Mouse (Mus musculus) adrenal gland, postnatal 25 days (tissue): ENCODE measurements around the gene Syne1. TPM values are rescaled to one million over a fixed set of nuclear protein-coding genes. Genes with fewer than 3 reads are reported as not detected.

Source experiments
- DNase-seq: peaks from one replicate; pipeline ENCODE4 v3.0.0; 2021; ENCODE audit warnings: mixed read lengths
- total RNA-seq: library from RNA; stranded (reverse); gene quantifications from 2 replicates; pipeline ENCODE4 v1.2.3, GENCODE M21; 2021

Syne1 gene
- total RNA-seq, 1 experiment from 2014 or later, result 21.7 TPM

DNA sequence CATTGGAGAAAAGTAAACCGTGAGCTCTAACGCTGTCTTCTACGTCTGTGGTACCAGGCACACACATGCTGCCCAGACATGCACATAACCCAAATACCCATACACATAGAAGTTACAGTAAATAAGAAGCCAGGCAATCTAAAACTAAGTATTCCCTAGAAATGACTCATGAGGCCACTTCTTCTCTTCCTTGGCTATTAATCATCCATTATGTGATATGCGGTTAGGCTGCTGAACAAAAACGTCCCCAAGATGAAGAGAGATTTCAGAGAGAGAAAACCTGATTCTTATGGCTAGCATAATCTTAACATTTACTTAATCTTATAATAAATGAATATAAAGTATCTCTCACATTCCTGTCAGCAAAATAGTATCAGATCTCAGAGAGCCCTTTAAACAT lies 409.8 kb downstream of the Syne1 start:
- no peak for DNase-seq

- DNase-seq, result no peak
These were observed 411.4 kb downstream of the Syne1 start for GRCm38 (mm10) chr10:5139932-5140264.

- no peak for DNase-seq
These were observed 411.9 kb downstream of the Syne1 start for GRCm38 (mm10) chr10:5139246-5139931.

DNA sequence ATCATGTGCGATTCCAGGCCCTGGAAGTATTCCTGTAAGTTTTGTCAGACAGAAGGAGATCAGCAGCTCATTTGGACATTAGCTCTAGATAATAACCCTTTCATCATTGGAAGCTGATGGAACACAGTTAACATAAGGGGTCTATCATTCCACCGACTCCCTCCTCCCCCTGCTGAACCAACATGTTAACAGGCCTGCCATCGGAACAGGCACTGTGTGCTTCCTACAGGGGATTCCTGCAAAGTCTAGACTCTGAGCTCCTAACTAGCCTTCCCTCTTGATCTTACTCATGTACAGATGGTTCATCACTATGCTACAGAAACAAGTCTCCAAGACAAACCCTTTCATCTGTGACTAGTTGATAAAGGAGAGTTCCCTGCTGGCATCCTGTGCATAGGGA lies 419.2 kb downstream of the Syne1 start:
- DNase-seq, result no peak

GRCm38 (mm10) chr10:5130495-5130894 lies 420.8 kb downstream of the Syne1 start:
- DNase-seq, result no peak

DNA sequence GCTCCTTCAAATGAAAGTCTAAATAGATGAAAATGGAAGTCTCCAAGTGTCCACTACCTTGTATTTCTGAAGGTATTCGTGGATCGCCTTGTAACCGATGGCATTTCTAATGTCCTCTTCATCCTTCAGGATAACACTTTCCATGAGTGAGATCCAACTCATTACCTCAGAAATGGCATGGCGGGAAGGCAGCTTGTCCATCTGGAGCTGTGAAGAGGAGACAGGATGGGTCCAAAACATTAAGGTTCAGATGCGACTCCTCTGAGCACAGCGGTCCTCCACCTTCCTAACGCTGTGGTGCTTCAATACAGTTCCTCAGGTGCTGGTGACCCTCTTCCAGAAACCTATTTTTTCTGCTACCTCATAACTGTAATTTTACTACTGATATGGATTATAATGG lies 426.5 kb downstream of the Syne1 start:
- DNase-seq, result no peak

DNA sequence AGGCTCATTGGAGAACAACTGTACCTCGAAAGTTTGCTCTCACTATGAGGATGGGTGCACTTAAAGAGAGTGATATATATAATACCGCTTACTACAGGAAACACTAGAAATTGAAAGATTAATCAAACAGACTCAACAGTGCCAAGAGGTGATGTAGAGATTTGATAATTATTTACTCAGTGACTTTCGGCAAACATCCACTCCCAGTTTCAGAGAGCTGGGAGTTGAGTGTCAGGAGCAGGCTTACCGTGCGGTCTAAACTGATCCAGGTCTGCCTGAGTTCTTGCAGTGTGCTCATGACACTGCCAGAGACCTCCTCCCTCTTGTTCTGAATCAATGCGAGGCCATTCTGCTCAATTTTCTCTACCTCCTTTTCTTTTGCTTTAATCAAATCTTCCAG lies 434.6 kb downstream of the Syne1 start:
- no peak for DNase-seq

- no peak for DNase-seq
These were observed 435.1 kb downstream of the Syne1 start for GRCm38 (mm10) chr10:5116155-5116554.

DNA sequence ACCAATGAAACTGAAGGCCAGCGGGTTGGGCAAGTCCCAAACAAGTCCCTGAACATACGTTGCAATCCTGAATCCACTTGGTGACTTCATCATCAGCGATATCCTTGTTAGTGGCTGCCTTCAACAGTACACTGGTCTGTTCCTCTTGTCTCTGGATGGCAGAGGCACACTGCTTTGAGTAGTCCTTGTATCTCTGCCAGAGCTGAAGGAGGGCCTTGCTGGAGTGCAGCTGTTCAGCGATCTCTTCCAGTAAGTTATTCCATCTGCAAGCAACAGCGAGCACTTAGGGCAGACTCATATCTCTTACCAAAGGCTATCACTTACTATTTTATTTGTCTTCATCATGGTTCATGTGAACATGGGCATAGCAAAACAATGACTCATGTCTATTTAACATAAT lies 440.5 kb downstream of the Syne1 start:
- no peak for DNase-seq

DNA sequence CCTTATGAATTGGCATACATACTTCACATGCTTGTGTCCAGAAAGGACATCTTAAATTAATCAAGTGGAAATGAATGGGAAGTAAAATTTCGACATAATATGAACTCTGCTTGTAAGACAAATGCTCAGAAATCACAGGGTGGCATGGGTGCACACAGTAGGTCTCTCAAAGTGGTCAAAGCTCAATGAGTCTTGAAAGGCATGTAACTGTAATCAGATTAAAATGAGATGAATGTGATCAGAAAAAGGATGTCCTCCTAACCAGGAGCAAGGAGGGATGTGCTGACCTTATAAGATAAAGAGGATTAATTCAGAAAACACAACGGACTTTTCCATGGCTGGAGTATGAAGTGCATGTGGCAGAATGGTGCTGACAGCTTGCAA lies 453.5 kb downstream of the Syne1 start:
- DNase-seq, result no peak

GRCm38 (mm10) chr10:5096996-5097753 lies 454.1 kb downstream of the Syne1 start:
- DNase-seq, result no peak

DNA sequence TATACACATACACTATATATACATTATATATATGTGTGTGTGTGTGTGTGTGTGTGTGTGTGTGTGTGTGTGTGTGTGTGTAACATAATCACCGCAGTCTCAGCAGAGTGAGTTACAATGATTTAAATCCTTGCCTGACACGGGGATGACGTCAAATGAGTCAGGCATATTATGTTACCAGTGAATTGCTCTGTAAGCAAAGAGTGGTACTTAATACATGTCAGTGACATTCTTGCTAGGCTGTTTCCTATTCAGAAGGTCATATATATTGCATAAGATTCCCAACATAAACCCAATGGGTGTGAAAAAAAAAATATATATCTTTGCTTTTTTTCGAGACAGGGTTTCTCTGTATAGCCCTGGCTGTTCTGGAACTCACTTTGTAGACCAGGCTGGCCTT lies 462.1 kb downstream of the Syne1 start:
- DNase-seq, result no peak

GRCm38 (mm10) chr10:5087336-5087735 lies 463.9 kb downstream of the Syne1 start:
- DNase-seq, result no peak

- no peak for DNase-seq
These were observed 465.0 kb downstream of the Syne1 start for GRCm38 (mm10) chr10:5086329-5086728.

- peak; percentile 6 for DNase-seq
These were observed 465.5 kb downstream of the Syne1 start for GRCm38 (mm10) chr10:5085792-5086191.

GRCm38 (mm10) chr10:5083716-5084115 lies 467.6 kb downstream of the Syne1 start:
- DNase-seq, result no peak

GRCm38 (mm10) chr10:5079945-5080468 lies 471.3 kb downstream of the Syne1 start:
- DNase-seq, result peak; percentile 37

DNA sequence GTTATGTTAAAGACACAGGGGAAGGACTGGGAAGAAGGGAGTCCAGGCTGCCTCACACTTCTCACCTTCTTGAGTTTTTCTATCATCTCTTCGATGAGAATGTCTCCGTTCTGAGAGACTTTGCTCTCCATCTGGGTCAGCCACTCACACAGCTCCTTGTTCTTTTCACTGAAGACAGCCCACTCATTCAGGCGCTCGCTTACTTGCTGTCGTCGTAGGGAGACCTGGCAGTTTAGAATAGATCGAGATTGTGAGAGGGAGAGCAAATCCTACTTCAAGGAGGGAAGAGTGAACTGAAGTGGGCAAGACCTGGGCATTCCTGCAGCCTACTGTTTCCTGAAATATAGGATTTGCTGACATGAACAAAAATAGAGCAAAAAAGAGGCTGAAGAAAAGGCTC lies 475.6 kb downstream of the Syne1 start:
- no peak for DNase-seq

- DNase-seq, result no peak
These were observed 479.2 kb downstream of the Syne1 start for GRCm38 (mm10) chr10:5072054-5072453.

DNA sequence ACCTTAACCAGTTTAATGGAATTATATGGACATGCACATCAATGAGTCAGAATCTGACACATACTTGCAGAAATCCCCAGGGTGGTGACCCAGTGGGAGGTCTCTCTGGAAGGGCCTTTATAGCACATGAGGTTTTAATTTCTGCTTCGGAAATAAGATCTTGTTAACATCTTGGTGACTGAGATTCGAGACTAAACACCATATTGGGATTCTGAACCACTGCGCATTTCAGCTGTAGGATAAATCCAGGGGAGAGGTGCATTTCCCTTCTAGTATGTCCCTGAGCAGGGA lies 480.4 kb downstream of the Syne1 start:
- no peak for DNase-seq

- no peak for DNase-seq
These were observed 480.9 kb downstream of the Syne1 start for GRCm38 (mm10) chr10:5070168-5070940.

DNA sequence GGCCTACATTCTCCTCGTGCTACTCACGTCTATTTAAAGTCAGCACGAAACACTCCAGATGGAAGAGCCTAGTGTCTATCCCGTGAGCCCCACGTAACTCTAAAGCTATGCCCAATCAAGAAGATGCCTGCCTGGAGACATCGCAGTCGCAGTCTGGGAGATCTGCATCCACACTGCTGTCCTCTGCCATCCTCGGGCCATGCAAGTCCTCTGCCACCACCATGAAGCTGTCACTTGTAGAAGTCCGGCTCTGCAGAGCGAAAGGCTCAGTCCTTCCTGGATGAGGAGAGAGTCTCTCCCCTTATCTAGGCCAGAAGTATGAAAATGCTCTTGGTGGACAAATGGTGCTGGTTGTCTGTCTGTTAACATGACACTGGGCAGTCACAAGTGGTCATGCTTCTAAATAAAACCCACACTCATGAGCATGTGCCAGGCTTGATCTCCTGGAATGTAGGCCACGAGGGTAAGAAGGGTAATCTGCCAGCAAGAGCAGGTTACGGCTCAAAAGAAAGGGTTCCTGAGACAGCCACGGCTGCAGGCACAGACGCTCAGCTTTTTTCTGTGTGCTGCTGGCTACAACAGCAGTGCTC lies 482.5 kb downstream of the Syne1 start, which contains the start of gene Gm10097:
TSS of gene Gm10097 (plus strand) at position 517 of the 590 bp plus-strand sequence.
- DNase-seq, result no peak

DNA sequence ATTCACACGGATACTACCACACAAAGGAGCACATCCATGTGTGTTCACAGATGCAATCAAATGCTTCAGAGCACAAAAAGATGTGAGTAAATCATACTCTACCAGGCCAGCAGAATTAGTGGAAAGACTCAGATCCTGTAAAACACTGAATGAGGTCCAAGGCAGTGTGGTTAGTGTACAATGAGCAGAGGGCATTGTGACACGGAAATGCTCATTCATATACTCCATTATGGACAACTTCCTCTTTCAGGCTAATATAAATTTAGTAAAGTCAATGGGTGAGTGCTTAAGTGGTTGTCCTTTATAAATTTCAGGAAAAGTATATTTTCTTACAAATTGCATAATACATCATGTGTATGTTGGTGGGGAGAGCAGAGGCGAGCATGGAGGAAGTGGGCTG lies 484.2 kb downstream of the Syne1 start:
- no peak for DNase-seq
